Mouse (Mus musculus): Measurements from ENCODE around the gene Lrrc8c.
"Not testable (repeated sequence)": the region's sequence is repeated elsewhere in the genome, so short reads cannot be mapped to it uniquely, and the experiment has no call there.

Lrrc8c gene

DNA sequence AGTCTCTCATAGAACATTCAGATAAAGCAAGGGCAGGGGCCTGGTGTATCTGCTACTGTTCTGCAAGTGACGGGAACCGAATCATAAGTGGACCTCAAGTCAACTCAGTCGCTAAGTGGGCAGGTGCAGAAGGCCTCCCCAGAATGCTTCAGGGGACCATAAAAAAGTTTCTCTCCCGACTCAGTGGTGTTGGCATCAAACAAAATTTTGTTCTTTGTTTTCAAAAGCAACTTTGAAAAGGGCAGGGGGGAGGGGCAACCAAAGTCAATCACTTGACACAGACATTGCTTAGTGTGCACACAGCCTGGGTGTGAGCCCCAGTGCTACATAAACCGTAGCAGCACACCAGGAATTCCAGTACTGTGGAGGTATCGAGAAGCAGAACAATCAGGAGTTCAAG, 116.4 kb downstream of the Lrrc8c start:
- no peak for DNase-seq (ENCODE audit: low read depth, low spot score)

DNA sequence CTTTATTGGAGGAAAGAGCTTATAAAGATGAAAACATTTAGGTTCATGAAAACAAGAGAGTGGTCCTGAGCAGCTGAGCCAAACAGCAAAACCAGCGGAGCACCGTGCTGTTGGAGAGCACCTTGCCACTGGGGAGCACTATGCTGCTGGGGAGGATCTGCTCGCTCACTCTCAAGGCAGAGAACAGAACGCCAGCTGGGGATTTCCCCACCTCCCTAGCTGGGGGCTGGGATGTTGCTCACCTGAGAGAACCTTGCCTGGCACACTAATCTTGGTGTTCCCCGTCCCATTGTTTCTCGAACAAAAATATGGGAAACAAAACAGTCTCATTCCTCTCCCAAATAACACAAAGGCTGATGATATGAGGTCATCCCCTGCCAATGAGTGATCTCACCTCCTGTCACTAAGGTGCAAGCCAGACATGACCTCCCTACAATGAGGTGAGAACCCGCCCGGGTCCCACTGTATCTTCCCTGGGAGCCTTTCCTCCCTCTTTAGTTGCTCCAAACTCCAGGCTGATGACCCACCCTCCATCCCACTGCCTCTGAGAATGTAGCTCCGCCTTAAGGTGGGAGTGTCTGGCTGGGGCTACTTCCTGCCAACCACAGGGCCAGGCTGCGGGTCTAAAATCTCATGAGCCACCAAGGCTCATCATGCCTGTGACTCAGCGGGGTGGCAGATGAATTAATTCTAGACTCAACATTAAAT, 117.5 kb downstream of the Lrrc8c start:
- no peak for DNase-seq (ENCODE audit: low read depth, low spot score)

DNA sequence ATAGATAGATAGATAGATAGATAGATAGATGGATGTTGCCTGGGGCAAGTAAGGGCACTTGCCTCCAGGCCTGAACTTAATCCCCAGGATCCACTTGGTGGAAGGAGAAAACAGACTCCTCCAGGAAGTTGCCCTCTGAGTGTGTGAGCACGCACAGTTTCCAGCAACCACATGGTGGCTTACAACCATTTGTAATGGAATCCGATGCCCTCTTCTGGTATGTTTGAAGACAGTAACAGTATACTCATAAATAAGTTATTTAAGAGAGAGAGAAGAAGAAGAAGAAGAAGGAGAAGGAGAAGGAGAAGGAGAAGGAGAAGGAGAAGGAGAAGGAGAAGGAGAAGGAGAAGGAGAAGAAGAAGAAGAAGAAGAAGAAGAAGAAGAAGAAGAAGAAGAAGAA, 119.1 kb downstream of the Lrrc8c start:
- DNase-seq (ENCODE audit: low read depth, low spot score), result not testable (repeated sequence)

DNA sequence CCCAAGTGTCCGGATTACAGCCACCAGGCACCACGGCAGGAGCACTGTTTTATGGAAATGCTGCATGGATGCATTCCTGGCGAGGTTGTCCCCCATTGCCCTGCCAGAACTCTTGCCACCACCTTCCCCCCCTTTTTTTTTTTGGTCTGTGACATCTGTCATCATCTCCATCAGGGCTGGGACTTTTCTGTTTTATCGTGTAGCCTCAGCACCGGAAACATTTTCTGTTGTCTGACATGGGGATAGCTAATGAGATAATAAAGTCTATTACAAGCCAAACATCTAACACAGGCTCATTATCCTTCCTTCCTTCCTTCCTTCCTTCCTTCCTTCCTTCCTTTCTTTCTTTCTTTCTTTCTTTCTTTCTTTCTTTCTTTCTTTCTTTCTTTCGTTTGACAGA, 119.7 kb downstream of the Lrrc8c start:
- no peak for DNase-seq (ENCODE audit: low read depth, low spot score)

DNA sequence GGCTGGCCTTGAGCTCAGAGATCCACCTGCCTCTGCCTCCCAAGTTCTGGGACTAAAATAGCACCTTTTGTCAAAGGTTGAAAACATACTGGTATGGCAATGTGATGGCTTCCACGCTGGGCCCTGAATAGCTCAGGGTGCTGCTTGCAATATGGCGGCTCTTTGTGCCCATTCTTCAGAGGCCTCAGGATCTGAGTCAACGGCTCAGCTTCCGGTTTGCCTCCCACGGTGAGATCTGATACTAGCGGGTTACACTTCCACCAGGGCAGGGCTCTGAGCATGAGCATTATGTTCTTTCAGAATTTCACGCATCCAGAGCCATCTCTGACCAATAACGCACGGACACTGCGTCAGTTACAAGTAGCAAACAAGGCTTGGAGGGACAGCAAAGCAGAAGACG, 120.2 kb downstream of the Lrrc8c start:
- no peak for DNase-seq (ENCODE audit: low read depth, low spot score)

DNA sequence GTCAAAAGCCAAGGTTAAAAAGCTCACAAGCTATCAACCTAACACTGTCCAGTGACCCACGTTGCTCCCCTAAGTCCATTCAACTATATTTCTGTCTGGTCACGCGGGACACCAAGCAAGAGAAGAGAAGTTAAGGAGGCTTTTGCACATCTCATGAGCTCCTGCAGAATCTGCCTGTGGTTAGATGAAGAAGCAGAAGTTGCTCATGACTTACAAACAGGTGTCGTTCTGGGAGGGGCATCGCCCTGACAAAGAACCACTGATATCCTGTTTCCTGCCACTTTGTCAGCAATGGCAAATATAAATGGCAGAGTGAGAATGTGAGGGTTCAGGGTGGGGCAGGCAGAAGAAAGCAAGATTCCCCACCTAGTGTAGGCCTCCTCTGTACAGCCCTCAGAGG, 123.3 kb downstream of the Lrrc8c start:
- DNase-seq (ENCODE audit: low read depth, low spot score), result no peak

DNA sequence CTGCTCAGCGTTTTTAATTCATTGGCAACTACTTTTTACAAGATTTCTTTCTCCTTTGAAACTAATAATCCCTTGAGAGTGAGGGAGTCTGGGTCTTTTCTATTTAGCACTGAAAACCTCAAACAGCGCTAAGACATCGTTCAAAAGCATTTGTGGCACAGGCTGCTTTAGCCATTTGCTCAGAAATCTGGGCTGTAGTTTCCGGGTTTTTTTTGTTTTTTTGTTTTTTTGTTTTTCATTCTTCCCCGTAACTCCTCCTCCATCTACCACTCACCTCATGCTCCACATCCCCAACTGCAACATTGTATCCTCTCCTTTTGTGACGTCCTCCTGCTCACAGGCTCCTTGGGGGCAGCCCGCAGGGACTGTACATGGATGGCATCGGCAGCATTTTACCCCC, 124.1 kb downstream of the Lrrc8c start:
- DNase-seq (ENCODE audit: low read depth, low spot score), result no peak

DNA sequence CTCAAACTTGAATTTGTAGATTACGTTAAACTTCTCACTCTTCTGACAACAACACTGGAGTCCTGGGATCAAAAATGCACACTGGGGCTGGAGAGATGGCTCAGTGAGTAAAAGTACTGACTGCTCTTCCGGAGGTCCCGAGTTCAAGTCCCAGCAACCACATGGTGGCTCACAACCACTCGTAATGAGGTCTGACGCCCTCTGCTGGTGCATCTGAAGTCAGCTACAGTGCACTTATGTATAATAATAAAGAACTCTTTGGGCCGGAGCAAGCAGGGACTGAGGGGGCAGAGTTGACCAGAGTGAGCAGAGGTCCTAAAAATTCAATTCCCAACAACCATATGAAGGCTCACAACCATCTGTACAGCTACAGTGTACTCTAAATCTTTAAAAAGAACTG, 125.0 kb downstream of the Lrrc8c start:
- no peak for DNase-seq (ENCODE audit: low read depth, low spot score)

DNA sequence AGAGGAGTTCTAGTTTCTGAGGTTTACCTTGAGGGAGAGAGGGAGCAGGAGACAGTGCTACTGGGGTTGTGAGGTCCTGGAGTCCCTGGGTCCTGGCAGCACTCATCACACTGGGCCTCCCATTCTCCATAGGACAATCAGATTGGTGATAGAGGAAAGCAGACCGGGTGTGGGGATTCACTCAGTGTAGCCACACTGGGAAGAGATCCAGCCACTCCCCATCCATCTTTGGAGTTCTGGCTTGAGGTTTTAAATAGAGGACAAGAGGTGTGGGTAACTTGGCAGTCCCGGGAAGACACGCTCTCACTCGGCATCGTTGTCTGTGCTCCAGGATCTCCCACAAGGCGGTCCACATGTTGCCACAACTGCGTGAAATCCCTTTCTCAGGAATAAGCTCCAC, 127.9 kb downstream of the Lrrc8c start:
- no peak for DNase-seq (ENCODE audit: low read depth, low spot score)

DNA sequence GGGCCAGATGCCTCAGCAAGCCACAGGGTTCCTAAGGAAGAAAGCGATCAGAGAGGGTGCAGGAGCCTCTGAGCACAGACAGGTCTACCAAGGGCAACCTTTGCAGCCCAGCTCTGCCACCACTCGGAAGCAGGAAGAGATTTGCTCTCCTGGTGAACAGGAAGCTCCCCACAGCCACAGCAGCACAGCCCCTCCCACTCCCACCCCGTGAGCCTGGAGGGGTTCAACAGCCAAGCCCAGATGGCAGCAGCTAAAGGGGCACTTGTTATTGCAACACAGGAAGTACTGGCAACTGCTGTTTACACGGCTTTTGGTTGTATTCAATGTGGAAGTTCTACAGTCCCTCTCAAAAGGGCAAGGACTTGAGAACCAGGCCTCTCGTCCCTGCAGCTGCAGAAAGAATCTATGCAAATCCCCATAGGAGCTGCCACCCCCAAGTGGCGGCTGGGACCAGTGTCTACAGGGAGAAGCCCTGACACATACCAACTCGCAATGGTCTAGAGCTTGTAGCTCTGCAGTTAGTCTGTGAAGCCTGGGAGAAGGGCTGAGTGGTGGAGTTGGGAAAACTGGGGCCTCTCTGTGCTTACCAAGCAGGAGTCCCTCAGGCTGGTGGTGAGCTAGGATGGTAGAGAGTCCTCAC, 129.6 kb downstream of the Lrrc8c start:
- no peak for DNase-seq (ENCODE audit: low read depth, low spot score)

DNA sequence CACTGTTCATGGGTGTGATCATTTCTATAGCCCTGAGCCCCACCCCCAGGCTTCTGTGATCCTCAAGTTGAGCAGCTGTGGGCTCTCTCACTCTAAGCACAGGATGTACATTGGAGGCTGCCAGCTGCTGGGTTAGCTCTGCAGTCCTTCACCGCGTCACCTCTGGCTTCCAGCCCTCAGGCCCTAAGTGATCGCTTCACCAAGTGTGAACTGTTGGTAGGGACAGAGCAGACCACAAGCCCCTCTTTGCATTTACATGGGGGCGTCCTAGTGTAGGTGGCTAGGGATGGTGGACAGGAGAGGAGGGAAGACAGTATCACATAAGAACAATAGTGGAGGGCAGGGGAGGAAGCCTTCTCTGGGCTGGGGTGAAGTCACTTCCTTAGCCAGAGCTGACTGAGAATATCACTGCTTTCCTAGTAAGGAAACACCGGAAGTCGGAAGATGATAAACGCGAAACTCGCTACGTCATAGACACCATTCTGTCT, 130.4 kb downstream of the Lrrc8c start:
- DNase-seq (ENCODE audit: low read depth, low spot score), result no peak

DNA sequence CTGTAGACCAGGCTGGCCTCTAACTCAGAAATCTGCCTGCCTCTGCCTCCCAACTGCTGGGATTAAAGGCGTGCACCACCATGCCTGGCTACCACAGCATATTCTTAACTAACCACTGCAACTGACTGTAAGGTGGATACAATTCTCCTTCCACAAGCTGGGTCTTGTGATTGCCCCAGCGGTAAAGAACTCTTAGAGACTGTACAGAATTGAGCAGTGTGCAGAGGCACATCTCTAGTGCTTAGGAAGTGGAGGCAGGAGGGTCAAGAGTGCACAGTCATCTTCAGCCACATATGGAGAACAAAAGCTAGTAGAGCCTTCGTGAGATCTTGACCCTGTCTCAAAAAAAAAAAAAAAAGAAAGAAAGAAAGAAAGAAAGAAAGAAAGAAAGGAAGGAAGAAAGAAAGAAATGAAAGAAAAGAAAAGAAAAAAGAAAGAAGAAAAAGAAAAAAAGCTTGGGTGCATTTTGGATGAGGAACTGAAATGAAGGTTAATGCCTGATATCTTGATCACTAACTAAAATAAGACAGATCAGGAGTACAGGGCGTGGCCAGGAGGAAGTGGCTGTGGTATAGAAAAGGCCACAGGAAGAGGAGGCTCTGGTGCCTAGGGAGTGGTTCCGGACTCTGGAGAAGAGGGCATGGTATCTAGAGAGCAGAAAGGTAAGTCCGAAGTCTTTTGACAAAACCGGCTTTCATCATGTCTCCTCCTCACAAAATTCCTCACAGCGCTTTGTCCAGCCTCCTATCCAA, 131.7 kb downstream of the Lrrc8c start:
- no peak for DNase-seq (ENCODE audit: low read depth, low spot score)

DNA sequence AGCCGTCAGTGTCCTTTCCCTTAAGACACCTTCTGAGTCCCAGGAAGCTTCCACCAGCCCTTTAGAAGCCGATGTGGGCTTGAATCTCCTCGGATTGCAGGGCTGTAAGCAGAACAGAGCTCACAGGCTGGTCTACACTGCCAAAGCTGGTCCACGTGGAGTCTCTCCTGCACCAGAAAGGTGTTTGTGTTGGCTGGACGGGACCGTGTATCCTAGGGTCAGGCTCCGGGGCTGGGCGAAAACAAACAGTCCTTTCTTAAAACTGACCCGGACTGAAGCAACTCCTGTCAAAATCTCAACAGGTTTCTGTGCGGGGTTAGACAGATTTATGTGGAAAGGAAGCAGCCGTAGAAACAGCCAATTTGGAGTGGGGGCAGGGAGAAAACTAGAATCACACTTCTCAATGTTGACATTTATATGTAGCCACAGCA, 132.4 kb downstream of the Lrrc8c start:
- no peak for DNase-seq (ENCODE audit: low read depth, low spot score)

DNA sequence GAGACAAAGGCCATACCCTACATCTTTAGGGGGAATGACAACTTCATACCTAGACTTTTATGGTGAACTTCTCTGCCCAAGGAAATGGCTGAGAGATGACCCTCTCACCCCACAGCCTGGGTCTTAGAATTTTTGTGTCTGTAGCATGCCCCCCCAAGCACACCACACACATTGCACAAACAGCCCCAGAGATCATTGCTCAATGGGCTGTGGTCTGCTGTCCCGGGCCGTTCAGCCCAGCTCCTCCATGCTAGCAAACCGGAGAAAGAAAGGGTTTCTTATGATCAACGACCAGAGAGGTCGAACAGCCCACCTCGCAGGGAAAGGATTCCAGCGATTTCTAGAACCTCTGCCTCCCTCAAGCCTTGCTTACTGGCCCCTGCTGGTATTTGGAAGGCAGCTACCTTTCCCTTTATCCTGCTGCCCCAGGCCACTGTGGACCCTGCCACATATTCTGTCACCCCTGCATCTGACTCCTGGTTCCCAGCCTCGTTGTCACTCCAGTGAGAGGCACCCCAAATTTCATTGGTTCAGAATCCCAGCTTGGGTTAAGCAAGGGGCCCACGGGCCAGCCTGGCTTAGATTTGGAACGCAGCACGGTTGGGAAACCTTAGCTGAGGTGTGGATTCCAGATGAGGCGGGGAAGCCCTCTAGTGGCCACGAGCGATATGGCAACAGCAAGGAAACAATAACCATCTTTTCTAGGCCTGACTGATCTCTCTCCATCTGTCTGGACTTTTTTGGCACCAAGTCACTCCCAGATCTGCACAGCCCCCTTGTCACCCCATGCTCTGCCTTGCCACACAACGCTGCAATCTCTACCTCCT, 135.3 kb downstream of the Lrrc8c start:
- DNase-seq (ENCODE audit: low read depth, low spot score), result peak; percentile 50

DNA sequence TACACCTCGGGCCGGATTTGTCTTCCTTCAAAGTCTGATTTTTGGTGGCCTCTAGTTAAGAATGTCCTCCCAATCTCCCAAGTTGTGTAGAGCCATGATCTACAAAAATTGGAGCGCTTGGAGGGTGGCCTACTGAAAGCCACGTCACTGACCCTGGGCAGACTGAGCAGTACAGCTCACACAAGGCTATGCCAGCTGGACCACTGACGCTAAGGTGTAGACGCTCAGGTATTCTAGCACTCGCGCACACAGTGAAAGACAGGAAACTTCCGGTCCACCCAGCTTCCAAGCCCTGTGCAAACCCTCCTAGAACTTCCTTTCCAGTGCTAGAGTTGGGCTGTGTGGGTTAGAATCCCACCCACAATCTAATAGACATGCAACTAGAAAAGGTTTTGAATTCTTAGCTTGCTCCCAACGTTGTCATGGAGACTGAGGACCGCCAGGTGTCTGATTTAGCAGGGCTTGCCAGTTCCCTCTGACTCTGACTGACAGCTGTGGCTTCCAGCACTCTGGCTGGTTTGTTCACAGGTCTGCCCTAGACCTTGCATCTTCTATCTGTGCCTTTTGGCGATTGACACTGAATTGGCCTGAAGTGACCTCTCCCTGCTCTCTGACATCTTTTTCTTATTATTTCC, 136.0 kb downstream of the Lrrc8c start:
- no peak for DNase-seq (ENCODE audit: low read depth, low spot score)

DNA sequence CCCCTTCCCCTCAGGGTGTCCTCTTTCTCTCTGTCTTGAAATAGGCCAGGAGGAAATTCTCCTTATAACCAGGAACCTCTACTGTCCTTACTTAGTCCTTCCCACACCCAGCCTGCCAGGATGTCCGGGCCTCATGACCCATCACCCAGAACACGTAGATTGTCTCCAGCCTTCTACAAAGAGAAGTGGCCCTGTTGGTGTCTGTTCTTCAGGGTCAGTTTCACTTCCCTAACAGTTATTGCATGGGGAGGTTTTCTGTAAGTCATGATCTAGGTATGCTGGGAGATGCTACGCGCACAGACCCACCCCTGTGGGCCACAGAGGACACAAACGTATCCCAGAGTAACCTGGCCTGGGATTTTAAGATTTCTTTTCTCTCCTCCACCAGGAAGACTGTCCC, 142.7 kb downstream of the Lrrc8c start:
- DNase-seq (ENCODE audit: low read depth, low spot score), result no peak

All from retina, postnatal 7 days (tissue).